Mouse (Mus musculus) brain, embryonic 14.5 days (tissue): ENCODE measurements around the gene Rgs21.

Experiments used
- CTCF ChIP-seq: fragments of 200-500 bp; IDR thresholded peaks from 2 replicates; pipeline ENCODE4 v1.5.1; 2012; ENCODE audit warnings: inconsistent platforms, mild to moderate bottlenecking, moderate library complexity, borderline replicate concordance; ENCODE audit not compliant: insufficient read depth, insufficient read length; ENCODE audit errors: extremely low read depth
- POLR2A ChIP-seq: fragments of 200-500 bp; IDR thresholded peaks from 2 replicates; pipeline ENCODE4 v1.6.1; 2012; ENCODE audit warnings: mild to moderate bottlenecking, inconsistent platforms, borderline replicate concordance; ENCODE audit not compliant: poor library complexity, insufficient read depth, insufficient read length, severe bottlenecking; ENCODE audit errors: extremely low read depth

DNA sequence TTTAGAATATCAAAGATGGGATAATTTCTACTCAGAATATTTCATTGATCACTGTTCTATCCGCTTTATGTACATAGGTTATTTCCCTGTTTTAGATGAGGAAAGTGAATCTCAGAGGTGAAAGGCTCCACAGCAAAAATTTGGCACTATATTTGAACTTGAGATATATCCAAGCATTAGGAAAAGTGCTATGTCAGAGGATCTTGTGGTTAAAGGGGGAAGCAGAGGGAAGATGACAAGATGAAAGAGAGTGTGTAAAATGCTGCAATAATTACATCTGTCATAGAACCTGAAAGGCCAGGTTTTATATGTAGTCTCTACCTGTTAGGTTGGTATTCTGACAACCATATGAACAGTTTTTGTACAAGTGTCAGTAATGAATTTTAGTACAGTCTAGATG lies 35.7 kb downstream of the Rgs21 start:
- TF ChIP-seq CTCF (no peak), POLR2A (no peak)
